Mouse (Mus musculus) hindbrain, embryonic 14.5 days (tissue): ENCODE results near the gene Mef2d. TPM values are rescaled to one million over a fixed set of nuclear protein-coding genes. Genes with fewer than 3 reads are reported as not detected.
A peak's percentile ranks its signal among the peaks of the same experiment; 100 is the strongest.

Experiments
- ATAC-seq: fragments of 200-750 bp; cut with Nextera tagmentation; 2 replicates; pipeline ENCODE4 v1.8.0; 2017; ENCODE audit warnings: moderate number of reproducible peaks, mild to moderate bottlenecking, moderate TSS enrichment, moderate library complexity; ENCODE audit not compliant: low FRiP score
- DNase-seq: peaks from one replicate; pipeline ENCODE4 v3.0.0-alpha.2; 2015; ENCODE audit warnings: low spot score
- H3K27ac ChIP-seq: fragments of 300-500 bp; sonication (generic); 2 replicates; pipeline ENCODE4 v1.5.1; 2014; ENCODE audit warnings: mild to moderate bottlenecking, moderate library complexity
- H3K27me3 ChIP-seq: fragments of 300-500 bp; sonication (generic); 2 replicates; pipeline ENCODE4 v1.6.1; 2014; ENCODE audit warnings: mild to moderate bottlenecking, low read length, mixed read lengths; ENCODE audit not compliant: control insufficient read depth, insufficient read depth
- H3K36me3 ChIP-seq: fragments of 300-500 bp; sonication (generic); replicated peaks from 2 replicates; pipeline ENCODE4 v1.6.1; 2014; ENCODE audit not compliant: control insufficient read depth, insufficient read depth
- H3K4me1 ChIP-seq: fragments of 300-500 bp; sonication (generic); replicated peaks from 2 replicates; pipeline ENCODE4 v1.6.1; 2014; ENCODE audit warnings: antibody characterized with exemption, low read length, mixed read lengths; ENCODE audit not compliant: control insufficient read depth, insufficient read depth
- H3K4me2 ChIP-seq: fragments of 300-500 bp; sonication (generic); replicated peaks from 2 replicates; pipeline ENCODE4 v1.6.1; 2014; ENCODE audit warnings: mild to moderate bottlenecking, moderate library complexity
- H3K4me3 ChIP-seq: fragments of 300-500 bp; sonication (generic); replicated peaks from 2 replicates; pipeline ENCODE4 v1.5.1; 2014; ENCODE audit warnings: mild to moderate bottlenecking, low read length
- H3K9ac ChIP-seq: fragments of 300-500 bp; sonication (generic); 2 replicates; pipeline ENCODE4 v1.6.1; 2014
- H3K9me3 ChIP-seq: fragments of 300-500 bp; sonication (generic); 2 replicates; pipeline ENCODE4 v1.6.1; 2016; ENCODE audit warnings: low read length; ENCODE audit not compliant: control insufficient read depth
- WGBS: fragments of 180-500 bp; shearing (Covaris S2); extraction: QIAGEN DNeasy Blood & Tissue Kit; methylation state at CpG from one replicate; pipeline ENCODE4 v1.1.7; 2014; 5-methylcytosine and 5-hydroxymethylcytosine counted together
- polyA plus RNA-seq: library from polyadenylated mRNA; unstranded; fragments of >200 nt; fragmentation: Nextera tagmentation; extraction: Ambion mirVana; gene quantifications from 2 replicates; pipeline ENCODE4 v1.2.1, GENCODE M21; 2014

Mef2d gene
- polyA plus RNA-seq, 1 experiment from 2014 or later = 20.4 TPM

- H3K4me1 ChIP-seq = peaks cover 22% of the 10 kb centered on the region; the same call in 1 of the 2 replicates
- H3K27me3 ChIP-seq = peaks cover 9% of the 10 kb centered on the region
- peak overlapping the region; percentile 98 for H3K27ac ChIP-seq
- no peaks in the 10 kb centered on the region for H3K9me3 ChIP-seq
- DNase-seq (no peak), ATAC-seq (no peak)
- peaks cover 19% of the 10 kb centered on the region for H3K36me3 ChIP-seq
- 5% methylated on average over 2 of the region's 2 CpGs for WGBS
- H3K9ac ChIP-seq = peak overlapping the region; percentile 96
- H3K4me3 ChIP-seq = peak overlapping the region; percentile 68
- peak overlapping the region; percentile 94 for H3K4me2 ChIP-seq
Measured at GRCm38 (mm10) chr3:88213019-88213418, 70.8 kb downstream of the Mef2d start.

GRCm38 (mm10) chr3:88214197-88214938, 72.2 kb downstream of the Mef2d start:
- Histone ChIP-seq H3K9me3 (no peaks in the 10 kb centered on the region), H3K27me3 (peaks cover 9% of the 10 kb centered on the region), H3K36me3 (peaks cover 23% of the 10 kb centered on the region), H3K4me3 (peak overlapping the region; percentile 68), H3K27ac (peak overlapping the region; percentile 98), H3K4me1 (peaks cover 31% of the 10 kb centered on the region), H3K4me2 (peak overlapping the region; percentile 94), H3K9ac (peak overlapping the region; percentile 96)
- WGBS = 1% methylated on average over 42 of the region's 42 CpGs
- ATAC-seq (peak; percentile 90), DNase-seq (peak; percentile 86)

- peak overlapping the region; percentile 98 for H3K27ac ChIP-seq
- H3K9me3 ChIP-seq = no peaks in the 10 kb centered on the region
- H3K9ac ChIP-seq = peak overlapping the region; percentile 96
- ATAC-seq = no peak
- H3K36me3 ChIP-seq = peaks cover 26% of the 10 kb centered on the region; the same call in 1 of the 2 replicates
- H3K4me1 ChIP-seq = peaks cover 32% of the 10 kb centered on the region
- peaks cover 9% of the 10 kb centered on the region for H3K27me3 ChIP-seq
- H3K4me2 ChIP-seq = peak overlapping the region; percentile 94
- no peak for DNase-seq
- under 1% methylated on average over 48 of the region's 48 CpGs for WGBS
- H3K4me3 ChIP-seq = peak overlapping the region; percentile 68
Measured at GRCm38 (mm10) chr3:88214971-88215552, 72.9 kb downstream of the Mef2d start.

DNA sequence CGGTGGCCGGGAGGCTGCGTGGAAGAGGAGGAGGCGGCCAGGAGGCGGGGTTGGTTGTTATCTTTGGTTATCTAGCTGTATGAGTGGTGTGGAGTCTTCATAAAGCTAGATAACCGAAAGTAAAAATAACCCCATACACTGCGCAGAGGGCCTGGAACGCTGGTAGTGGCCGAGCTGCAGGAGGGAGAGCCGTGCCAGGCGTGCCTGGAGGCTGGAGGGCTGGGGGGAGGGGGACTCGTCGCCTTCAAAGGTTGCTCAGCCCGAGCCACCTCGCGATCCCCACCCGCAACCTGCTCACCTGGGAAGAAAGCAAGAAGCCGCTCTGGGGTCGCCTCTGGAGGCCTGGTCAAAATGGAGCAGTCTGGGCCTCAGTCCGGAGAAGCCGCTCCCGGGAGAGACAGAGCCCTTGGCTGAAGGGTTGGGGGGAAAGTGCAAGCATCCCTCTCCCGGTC, 73.4 kb downstream of the Mef2d start:
- WGBS = 2% methylated on average over 23 of the region's 23 CpGs

GRCm38 (mm10) chr3:88216116-88216515, 73.9 kb downstream of the Mef2d start:
- 3% methylated on average over 6 of the region's 6 CpGs for WGBS

More for the DNA sequence above, 73.4 kb downstream of the Mef2d start:
- H3K27ac ChIP-seq = peak overlapping the region; percentile 98
- DNase-seq = no peak
- H3K27me3 ChIP-seq = peaks cover 7% of the 10 kb centered on the region
- H3K4me1 ChIP-seq = peaks cover 32% of the 10 kb centered on the region
- H3K4me3 ChIP-seq = peak overlapping the region; percentile 68
- peak overlapping the region; percentile 94 for H3K4me2 ChIP-seq
- no peak for ATAC-seq
- peak overlapping the region; percentile 96 for H3K9ac ChIP-seq
- no peaks in the 10 kb centered on the region for H3K9me3 ChIP-seq
- peaks cover 31% of the 10 kb centered on the region for H3K36me3 ChIP-seq

DNA sequence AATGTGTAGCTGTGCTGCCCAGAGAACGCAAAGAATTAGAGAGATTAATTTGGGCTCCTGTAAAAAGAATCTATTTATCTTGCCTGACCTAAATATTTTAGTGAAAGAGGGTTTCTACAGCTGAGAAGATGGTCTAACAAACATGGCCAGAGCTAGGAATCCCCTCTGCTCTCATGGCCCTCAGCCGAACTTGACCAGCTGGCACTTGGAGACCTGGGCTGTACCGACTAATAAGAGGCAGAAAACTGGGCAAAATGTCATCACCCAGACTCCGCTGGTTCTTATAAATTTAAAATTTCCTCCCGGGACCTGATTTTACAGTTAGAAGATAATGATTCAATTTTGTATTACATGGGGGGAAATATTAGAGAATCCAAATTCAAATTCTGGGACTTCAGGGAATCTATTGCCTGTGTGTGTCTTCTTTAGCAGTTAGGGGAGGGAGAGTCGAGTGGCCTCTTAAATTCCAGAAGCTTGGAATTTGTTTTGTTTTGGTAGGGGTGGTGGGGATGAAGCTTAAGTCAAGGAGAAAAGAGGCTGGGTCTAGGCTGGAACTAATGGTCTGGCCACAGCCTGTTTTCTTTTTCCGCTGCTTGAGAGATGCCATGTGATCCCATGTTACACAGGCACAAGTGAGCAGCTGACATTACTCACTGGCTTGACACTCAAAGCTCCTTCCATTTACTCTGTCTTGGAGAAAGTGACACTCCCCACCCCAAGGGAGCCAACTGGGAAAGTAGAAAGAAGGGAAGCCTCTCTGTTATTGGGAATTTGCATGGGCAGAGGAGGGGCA, 74.6 kb downstream of the Mef2d start:
- ATAC-seq (no peak), DNase-seq (no peak)
- H3K4me1 ChIP-seq = peaks cover 33% of the 10 kb centered on the region
- no peaks in the 10 kb centered on the region for H3K9me3 ChIP-seq
- WGBS = 8% methylated on average over 7 of the region's 7 CpGs
- 0 out of 2 replicates have a peak, but pooled peaks cover 3% of the 10 kb centered on the region for H3K27me3 ChIP-seq
- peak overlapping the region; percentile 98 for H3K27ac ChIP-seq
- H3K4me3 ChIP-seq = peak overlapping the region; percentile 68
- peaks cover 38% of the 10 kb centered on the region for H3K36me3 ChIP-seq
- peak overlapping the region; percentile 94 for H3K4me2 ChIP-seq
- H3K9ac ChIP-seq = peak overlapping the region; percentile 96

More at GRCm38 (mm10) chr3:88216116-88216515, 73.9 kb downstream of the Mef2d start:
- peak overlapping the region; percentile 98 for H3K27ac ChIP-seq
- peaks cover 33% of the 10 kb centered on the region for H3K4me1 ChIP-seq
- peak overlapping the region; percentile 68 for H3K4me3 ChIP-seq
- ATAC-seq (no peak), DNase-seq (no peak)
- H3K36me3 ChIP-seq = peaks cover 36% of the 10 kb centered on the region
- H3K27me3 ChIP-seq = peaks cover 3% of the 10 kb centered on the region; the same call in 1 of the 2 replicates
- H3K9me3 ChIP-seq = no peaks in the 10 kb centered on the region
- peak overlapping the region; percentile 94 for H3K4me2 ChIP-seq
- peak overlapping the region; percentile 96 for H3K9ac ChIP-seq

GRCm38 (mm10) chr3:88217679-88218078, 75.5 kb downstream of the Mef2d start:
- no peak for ATAC-seq
- H3K4me1 ChIP-seq = peaks cover 35% of the 10 kb centered on the region
- H3K4me3 ChIP-seq = peak overlapping the region; percentile 68
- WGBS = 8% methylated on average over 1 of the region's 2 CpGs
- peaks cover 41% of the 10 kb centered on the region for H3K36me3 ChIP-seq
- peak overlapping the region; percentile 94 for H3K4me2 ChIP-seq
- no peak for DNase-seq
- H3K27ac ChIP-seq = peak overlapping the region; percentile 98
- peak overlapping the region; percentile 96 for H3K9ac ChIP-seq
- H3K9me3 ChIP-seq = no peaks in the 10 kb centered on the region
- 0 out of 2 replicates have a peak, but pooled peaks cover 3% of the 10 kb centered on the region for H3K27me3 ChIP-seq

GRCm38 (mm10) chr3:88219940-88220339, 77.8 kb downstream of the Mef2d start:
- Histone ChIP-seq H3K4me1 (peaks cover 56% of the 10 kb centered on the region), H3K27me3 (0 out of 2 replicates have a peak, but pooled peaks cover 3% of the 10 kb centered on the region), H3K27ac (peak overlapping the region; percentile 93), H3K4me2 (peak overlapping the region; percentile 94), H3K36me3 (peaks cover 59% of the 10 kb centered on the region), H3K9me3 (no peaks in the 10 kb centered on the region), H3K4me3 (peak overlapping the region; percentile 68; the same call in 1 of the 2 replicates), H3K9ac (peak overlapping the region; percentile 63)
- DNase-seq = no peak
- 12% methylated on average over 9 of the region's 9 CpGs for WGBS
- ATAC-seq = no peak
